Mouse (Mus musculus) G1E (cell line): Measurements from ENCODE around the gene Tmem30c. TPM values are rescaled to one million over a fixed set of nuclear protein-coding genes. Genes with fewer than 3 reads are reported as not detected.

Experiments used
- ATAC-seq: 2 replicates; pipeline ENCODE4 v1.8.0; 2016; ENCODE audit warnings: mild to moderate bottlenecking; ENCODE audit not compliant: insufficient number of reproducible peaks, poor library complexity, low FRiP score, severe bottlenecking; ENCODE audit errors: extremely low read depth
- DNase-seq: peaks from one replicate; pipeline ENCODE4 v3.0.0; 2012; ENCODE audit warnings: low spot score
- H3K27me3 ChIP-seq: 2 replicates; pipeline ENCODE4 v1.6.1; 2012; ENCODE audit warnings: mild to moderate bottlenecking, low read length, inconsistent platforms; ENCODE audit not compliant: insufficient read depth
- H3K36me3 ChIP-seq: replicated peaks from 2 replicates; pipeline ENCODE3; 2012; ENCODE audit warnings: mild to moderate bottlenecking, inconsistent platforms
- H3K4me1 ChIP-seq: 2 replicates; pipeline ENCODE4 v1.6.1; 2012; ENCODE audit warnings: low read depth, low read length, inconsistent platforms, mixed read lengths; ENCODE audit not compliant: insufficient read depth
- H3K4me3 ChIP-seq: 2 replicates; pipeline ENCODE4 v1.5.1; 2012; ENCODE audit warnings: low read depth, mild to moderate bottlenecking, inconsistent platforms, low read length, moderate library complexity, mixed read lengths
- H3K9me3 ChIP-seq: replicated peaks from 2 replicates; pipeline ENCODE4 v1.6.1; 2012; ENCODE audit warnings: inconsistent platforms
- CTCF ChIP-seq: IDR thresholded peaks from 2 replicates; pipeline ENCODE4 v1.5.1; 2012; ENCODE audit warnings: low read depth, low read length, inconsistent platforms, mixed read lengths
- GATA1 ChIP-seq: IDR thresholded peaks from 2 replicates; pipeline ENCODE4 v1.6.1; 2012; ENCODE audit warnings: borderline replicate concordance, low read length, inconsistent platforms, mixed read lengths
- GATA2 ChIP-seq: IDR thresholded peaks from 2 replicates; pipeline ENCODE4 v1.6.1; 2012; ENCODE audit warnings: low read depth, low read length, inconsistent platforms, borderline replicate concordance
- POLR2AphosphoS5 ChIP-seq: IDR thresholded peaks from 2 replicates; pipeline ENCODE4 v1.6.1; 2012; ENCODE audit warnings: low read depth, low read length, inconsistent platforms; ENCODE audit not compliant: insufficient replicate concordance
- TAL1 ChIP-seq: conservative IDR thresholded peaks from 2 replicates; pipeline ENCODE4 v1.6.1; 2012; ENCODE audit warnings: low read depth, low read length, inconsistent platforms, mixed read lengths
- polyA plus RNA-seq: library from polyadenylated mRNA; stranded (reverse); fragments of >175 nt; gene quantifications from 2 replicates; pipeline ENCODE4 v1.2.3, GENCODE M21; 2012
- total RNA-seq, 2 experiments: library from RNA; stranded (forward) in 1 of 2; stranded (reverse) in 1 of 2; fragments of 200-1000 nt in 1 of 2; fragments of >200 nt in 1 of 2; fragmentation: Nextera tagmentation in 1 of 2; gene quantifications; 2 replicates each; pipeline ENCODE4 v1.2.3; 2014 to 2017

Tmem30c gene
- total and polyA plus RNA-seq, 3 experiments: 0.33 TPM; not detected in 2

DNA sequence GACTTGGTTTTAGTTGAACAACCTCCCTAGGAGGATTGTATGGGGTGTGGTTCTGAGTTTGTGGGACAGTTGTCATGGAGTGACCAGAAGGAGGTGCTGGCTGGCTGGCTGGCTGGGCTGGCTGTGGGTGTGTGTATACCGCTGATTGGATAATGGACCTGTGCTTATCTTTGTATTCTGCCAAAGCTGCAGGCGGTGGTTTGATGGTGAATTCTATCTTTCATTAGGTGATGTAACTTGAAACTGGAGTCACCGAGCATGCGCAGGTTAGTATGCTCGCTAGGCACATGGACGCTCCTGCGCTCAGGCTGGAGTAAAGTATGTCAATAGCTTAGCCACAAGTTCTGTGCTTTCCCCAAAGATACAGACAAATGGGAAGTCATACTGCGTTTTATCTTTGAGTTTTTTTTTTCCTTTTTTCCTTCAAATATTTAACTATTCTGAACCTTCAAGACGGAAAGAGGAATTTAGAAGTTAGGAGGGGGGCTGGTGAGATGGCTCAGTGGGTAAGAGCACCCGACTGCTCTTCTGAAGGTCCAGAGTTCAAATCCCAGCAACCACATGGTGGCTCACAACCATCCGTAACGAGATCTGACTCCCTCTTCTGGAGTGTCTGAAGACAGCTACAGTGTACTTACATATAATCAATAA lies 13.6 kb downstream of the Tmem30c start:
- Histone ChIP-seq H3K4me3 (no peak overlapping the region), H3K27me3 (peaks cover 18% of the 10 kb centered on the region), H3K36me3 (no peaks in the 10 kb centered on the region), H3K4me1 (no peaks in the 10 kb centered on the region), H3K9me3 (no peaks in the 10 kb centered on the region)
- ATAC-seq (no peak), DNase-seq (no peak)
- TF ChIP-seq GATA1 (no peak), CTCF (no peak), GATA2 (no peak), TAL1 (no peak), POLR2AphosphoS5 (no peak)

DNA sequence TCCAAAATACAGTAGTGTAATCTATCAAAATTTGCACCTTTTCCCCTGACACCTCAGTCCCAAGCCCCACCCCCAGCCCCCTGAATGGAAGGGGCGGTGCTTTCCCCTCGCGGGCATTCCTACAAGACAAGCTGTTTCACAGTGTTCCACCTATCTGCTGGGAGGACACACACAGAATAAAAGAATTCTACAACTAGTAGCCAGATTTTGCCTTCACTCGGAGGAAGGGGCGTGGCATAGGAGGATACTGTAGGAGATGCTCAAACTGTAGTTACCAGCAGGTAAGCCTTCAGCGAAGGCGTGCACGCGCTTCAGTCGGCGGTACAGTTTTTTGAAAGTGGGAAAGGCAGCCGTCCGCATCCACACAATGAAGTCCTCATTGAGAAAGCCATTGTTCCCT lies 22.9 kb downstream of the Tmem30c start:
- no peaks in the 10 kb centered on the region for H3K9me3 ChIP-seq
- no peaks in the 10 kb centered on the region for H3K4me1 ChIP-seq
- peaks cover 24% of the 10 kb centered on the region for H3K27me3 ChIP-seq
- DNase-seq (no peak), ATAC-seq (no peak)
- no peak overlapping the region for H3K4me3 ChIP-seq
- H3K36me3 ChIP-seq: no peaks in the 10 kb centered on the region
- TF ChIP-seq TAL1 (no peak), POLR2AphosphoS5 (no peak), CTCF (no peak), GATA1 (no peak), GATA2 (no peak)

DNA sequence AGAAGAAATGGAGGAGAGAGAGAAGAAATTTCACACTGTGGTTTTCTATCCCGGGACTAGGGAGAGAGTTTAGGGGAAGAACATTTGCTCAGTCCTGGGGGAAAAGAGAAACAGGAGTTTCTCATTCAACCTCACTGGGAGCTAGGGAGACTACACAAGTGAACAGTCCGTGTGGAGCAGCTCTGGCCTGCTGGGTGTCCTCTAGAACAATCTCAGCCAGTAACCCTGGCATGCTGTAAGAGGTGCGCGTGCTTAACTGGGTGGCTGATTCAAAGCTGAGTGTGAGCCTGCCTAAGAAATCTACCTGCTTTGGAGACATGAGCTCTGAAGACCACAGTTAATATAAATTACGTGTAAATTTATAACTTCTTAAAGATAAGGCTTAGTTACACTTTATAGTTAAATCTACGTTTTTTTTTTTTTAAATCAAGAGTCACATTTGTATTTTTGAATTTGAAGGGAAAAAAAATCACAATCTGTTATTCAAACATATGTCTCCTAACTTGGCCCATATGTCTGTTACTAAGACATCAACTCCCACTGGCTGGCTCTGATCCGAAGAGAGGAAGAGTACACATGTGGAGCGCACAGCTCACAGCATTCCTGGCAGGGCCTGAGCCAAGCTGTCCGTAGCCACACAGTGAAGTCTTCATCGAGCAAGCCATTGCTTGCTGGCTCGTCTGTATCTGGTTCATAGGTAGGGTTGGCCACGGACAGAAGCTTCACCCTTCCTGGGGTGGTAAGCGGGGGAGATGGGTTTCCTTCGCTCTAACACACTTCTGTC lies 24.4 kb downstream of the Tmem30c start:
- no peaks in the 10 kb centered on the region for H3K4me1 ChIP-seq
- ATAC-seq (no peak), DNase-seq (no peak)
- no peaks in the 10 kb centered on the region for H3K36me3 ChIP-seq
- H3K4me3 ChIP-seq: no peak overlapping the region
- H3K9me3 ChIP-seq: no peaks in the 10 kb centered on the region
- TF ChIP-seq POLR2AphosphoS5 (no peak), TAL1 (no peak)
- H3K27me3 ChIP-seq: peaks cover 24% of the 10 kb centered on the region

DNA sequence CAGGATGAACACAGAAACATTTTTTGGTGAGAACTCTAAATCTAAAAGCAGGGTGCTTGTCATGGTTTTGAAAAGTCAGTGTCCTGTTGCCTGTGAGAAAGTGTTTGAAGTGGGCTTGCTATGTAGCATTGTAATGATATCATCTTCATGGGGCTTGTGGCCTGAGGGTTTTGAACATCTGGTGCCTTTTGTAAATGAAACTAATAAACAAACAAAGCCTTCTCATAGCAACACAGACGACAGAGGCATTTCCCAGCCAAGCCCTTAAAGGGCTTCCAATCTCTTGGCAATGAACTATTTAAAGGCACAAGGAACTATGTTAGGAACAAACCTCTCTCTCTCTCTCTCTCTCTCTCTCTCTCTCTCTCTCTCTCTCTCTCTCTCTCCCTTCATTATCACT lies 25.6 kb downstream of the Tmem30c start:
- DNase-seq (no peak), ATAC-seq (no peak)
- TF ChIP-seq TAL1: no peak
- TF ChIP-seq GATA2: no peak
- TF ChIP-seq POLR2AphosphoS5: no peak
- no peak for TF ChIP-seq CTCF
- no peak for TF ChIP-seq GATA1
- H3K4me1 ChIP-seq: no peaks in the 10 kb centered on the region
- H3K36me3 ChIP-seq: no peaks in the 10 kb centered on the region
- no peak overlapping the region for H3K4me3 ChIP-seq
- H3K9me3 ChIP-seq: no peaks in the 10 kb centered on the region
- H3K27me3 ChIP-seq: peaks cover 16% of the 10 kb centered on the region

DNA sequence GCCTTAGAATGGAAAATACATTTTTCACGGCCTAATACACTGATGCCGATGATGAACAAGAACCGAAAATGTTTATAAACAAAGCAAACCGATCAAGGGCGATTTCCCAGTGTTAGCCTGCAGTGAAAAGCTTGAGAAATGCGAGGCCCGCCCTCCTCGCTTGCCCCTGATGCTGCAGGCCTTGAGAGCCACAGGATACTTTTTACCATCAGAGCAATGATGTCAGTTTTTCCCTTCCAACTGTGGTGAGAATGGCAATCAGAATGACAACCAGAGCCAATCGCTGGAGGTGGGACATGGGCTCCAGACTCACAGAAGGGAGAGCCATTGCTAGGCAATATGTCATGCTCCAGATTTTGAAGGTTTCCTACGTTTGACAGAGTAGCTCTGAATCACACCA lies 32.5 kb downstream of the Tmem30c start:
- DNase-seq: no peak
- no peaks in the 10 kb centered on the region for H3K4me1 ChIP-seq
- ATAC-seq: no peak
- no peak overlapping the region for H3K4me3 ChIP-seq
- H3K27me3 ChIP-seq: peaks cover 2% of the 10 kb centered on the region; the same call in 1 of the 2 replicates
- TF ChIP-seq GATA1: no peak
- no peak for TF ChIP-seq POLR2AphosphoS5
- TF ChIP-seq CTCF: no peak
- no peak for TF ChIP-seq GATA2
- no peak for TF ChIP-seq TAL1
- peaks cover 5% of the 10 kb centered on the region; the same call in 1 of the 2 replicates for H3K9me3 ChIP-seq
- H3K36me3 ChIP-seq: no peaks in the 10 kb centered on the region

DNA sequence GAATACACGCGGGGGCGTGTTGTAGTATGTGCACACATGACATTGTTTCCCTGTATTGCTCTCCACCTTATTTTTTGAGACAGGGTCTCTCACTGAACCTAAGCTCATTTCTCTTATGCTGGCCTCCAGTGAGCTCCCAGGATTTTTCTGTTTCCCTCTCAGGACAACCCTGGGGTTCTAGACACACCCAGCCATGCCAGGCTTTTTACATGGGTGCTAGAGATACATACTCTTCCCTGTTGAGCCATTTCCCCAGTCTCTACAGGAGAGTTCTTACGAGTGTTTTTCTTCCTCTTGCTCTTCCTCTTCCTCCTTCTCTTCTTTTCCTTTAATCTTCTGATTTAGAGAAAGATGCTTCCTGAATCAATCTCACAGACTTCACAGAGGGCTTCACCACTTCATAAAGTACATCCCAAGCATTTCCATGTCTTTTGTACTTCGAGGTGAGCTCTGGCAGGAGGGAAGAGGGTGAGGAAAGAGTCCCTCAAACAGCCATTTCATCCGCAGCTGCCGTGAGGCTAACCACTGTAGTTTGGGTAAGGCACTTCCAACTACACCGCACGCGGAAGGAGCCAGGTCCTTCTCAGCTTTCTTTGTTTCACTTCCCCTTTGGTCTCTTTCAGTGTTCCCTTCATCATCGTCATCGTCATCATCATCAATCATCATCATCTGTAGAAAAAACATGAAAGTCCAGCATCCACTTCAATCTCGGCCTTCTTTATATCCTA lies 33.1 kb downstream of the Tmem30c start:
- Histone ChIP-seq H3K4me3 (no peak overlapping the region), H3K9me3 (peaks cover 5% of the 10 kb centered on the region; the same call in 1 of the 2 replicates), H3K4me1 (no peaks in the 10 kb centered on the region), H3K27me3 (peaks cover 2% of the 10 kb centered on the region; the same call in 1 of the 2 replicates), H3K36me3 (no peaks in the 10 kb centered on the region)
- ATAC-seq (no peak), DNase-seq (no peak)
- TF ChIP-seq GATA2 (no peak), POLR2AphosphoS5 (no peak), CTCF (no peak), GATA1 (no peak), TAL1 (no peak)
